Mouse (Mus musculus): ENCODE measurements around the gene Bcor.

The Bcor gene

DNA sequence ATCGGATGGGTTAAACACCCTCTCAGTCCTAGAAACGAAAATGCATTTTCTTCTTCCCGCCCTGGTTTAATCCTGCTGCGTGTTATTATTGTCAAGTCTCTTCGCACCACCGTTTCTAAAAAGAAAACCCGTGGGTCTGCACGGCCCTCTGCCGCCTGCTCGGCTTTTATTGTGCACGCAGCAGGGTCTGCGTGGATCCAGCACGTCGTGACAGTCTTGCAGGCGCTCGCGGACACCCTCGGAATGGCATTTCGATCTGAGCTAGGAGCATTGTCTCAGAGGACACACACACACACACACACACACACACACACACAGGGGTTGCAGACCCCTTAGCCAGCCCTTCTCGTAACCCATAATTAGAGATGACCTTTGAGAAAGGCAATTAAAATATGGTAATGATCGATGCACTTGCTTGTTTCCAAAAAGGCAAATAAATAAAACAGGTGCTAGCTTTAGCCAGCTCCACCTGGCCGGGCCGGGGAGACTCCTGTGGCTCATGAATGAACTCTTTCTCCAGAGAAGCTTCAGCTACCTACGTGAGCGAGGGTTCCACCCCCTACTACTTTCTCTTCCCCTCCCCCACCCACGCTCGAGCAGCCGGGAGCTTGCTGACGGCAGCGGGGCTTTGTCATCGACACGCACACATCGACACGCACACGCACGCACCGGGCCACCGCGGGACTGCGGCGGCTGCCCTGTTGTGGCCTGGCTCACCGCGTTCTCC is 8.7 kb downstream of the Bcor start:
- DNase-seq (ENCODE audit: low spot score), result no peak

DNA sequence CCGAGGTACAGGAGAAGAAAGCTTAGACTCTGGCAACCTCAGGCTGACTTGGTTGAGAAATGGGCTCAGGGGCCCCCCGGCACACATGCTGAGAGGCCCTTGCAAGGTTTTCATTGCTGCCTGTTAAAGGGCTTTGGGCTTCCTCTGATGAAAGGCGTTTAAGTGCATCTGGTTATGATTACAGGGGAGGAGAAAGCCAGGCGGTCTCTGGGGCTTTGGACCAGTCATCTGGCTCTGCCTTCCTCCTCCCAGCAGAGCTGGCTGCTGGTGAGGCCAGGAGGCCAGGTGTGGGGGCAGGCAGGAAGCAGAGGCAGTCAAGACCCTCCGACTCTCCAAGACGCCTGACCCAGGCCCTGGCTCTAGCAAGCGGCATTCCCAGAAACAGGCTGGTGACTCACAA is 9.7 kb downstream of the Bcor start:
- no peak for DNase-seq (ENCODE audit: low spot score)

DNA sequence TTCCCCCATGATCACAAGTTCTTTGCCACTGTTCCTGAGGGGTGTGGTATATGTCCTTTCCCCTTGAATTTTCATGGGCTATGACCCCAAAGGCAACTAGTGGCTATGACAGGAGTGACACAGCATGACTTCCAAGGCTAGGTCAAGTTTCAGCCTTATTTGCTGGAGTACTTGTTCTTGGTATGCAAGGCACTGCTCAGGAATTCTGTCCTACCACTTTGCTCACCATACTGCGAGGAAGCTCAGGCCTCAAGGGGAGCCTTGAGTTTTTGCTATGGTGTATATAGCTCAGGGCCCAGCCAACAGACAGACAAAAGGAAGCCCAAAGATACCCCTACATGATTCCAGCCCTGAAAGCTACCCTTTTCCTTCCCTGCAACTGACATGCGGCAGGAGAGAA is 13.9 kb downstream of the Bcor start:
- no peak for DNase-seq (ENCODE audit: low spot score)

DNA sequence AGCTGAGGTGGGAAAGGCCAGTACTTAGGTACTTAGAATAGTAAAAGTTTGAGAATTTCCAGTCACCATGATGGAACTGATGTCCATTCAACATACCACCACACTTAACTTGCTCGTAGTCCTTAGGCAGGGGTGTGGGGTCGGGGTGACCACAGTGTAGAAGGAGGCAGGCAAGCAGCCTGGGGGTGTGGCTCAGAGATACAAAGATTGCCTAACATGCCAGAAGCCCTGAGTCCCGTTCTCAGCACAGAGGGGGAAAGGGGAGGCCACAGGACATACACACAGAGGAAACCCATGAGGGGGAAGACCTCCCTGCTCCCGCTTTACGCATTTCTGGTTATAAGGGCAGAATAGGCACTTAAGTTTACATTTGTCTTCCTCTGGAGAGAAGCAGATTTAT is 17.3 kb downstream of the Bcor start:
- no peak for DNase-seq (ENCODE audit: low spot score)

DNA sequence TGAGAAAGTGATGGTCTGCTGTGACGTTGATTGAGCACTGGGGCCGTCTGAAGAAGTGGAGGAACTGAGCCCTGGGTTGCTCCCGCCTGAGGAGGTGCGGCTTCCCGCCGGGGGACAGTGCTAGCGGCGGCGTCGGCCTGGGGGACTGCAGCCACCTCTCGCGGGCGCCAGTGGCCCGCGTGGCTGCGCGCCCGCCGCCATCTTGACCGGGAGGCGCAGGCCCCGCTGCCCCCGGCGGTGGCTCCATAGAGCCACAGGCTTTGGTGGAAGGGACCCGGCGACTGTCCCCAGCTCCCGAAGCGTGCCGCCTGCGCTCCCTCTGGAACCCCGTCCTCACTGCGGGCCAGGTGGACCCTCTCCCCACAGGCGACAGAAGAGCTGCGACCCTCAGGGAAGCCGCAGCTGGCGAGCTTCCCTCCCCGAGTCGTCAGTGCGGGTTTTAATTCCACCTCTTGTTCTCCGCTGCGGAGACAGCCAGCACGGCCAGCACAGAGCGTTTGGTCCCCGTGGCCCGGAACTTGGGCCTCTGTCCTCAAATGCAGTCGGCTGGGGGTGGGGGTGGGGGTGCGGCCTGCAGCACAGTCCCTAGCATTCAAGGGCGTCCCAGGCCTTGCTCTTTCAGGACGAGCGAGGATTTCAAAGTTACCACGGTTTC is 19.9 kb downstream of the Bcor start:
- DNase-seq (ENCODE audit: low spot score), result peak; percentile 32

DNA sequence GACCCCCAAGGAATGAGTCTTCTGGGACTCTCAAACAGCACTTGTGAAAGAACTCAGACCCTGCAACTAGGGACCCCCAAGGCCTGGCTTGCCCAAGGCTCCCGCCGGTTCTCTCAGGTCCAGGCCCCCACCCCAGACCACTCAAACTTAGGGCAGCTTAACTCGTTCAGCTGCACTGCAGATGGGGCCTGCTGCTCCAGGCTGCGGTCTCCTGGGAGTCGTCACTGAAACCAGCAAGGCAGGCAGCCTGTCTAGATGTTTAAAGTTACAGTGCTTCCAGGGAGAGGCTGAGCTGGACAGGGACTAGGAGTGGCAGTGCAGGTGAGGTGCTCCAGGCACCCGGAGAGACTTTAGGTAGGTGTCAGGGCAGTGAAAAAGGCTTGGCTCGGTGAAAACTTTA is 21.9 kb downstream of the Bcor start:
- DNase-seq (ENCODE audit: low spot score), result no peak

DNA sequence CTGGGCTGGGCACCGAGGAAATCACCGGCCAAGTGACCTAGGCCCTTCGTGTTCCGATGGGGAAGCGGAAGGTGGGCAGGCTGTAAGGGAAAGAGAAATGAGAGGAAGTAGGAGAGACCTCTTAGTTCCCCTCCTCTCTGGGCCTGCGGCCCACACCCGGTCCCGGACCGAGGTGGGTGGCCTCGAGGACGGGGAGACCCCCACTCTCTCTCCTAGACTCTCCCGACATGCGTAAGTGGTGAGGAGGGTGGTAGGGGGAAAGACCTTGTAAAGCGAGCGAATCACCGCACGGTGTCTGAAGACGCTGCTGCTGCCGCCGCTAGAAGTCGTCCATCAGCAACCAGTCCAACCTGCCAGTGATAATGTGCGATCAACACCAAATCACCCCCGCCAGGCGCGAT is 23.0 kb downstream of the Bcor start:
- no peak for DNase-seq (ENCODE audit: low spot score)

DNA sequence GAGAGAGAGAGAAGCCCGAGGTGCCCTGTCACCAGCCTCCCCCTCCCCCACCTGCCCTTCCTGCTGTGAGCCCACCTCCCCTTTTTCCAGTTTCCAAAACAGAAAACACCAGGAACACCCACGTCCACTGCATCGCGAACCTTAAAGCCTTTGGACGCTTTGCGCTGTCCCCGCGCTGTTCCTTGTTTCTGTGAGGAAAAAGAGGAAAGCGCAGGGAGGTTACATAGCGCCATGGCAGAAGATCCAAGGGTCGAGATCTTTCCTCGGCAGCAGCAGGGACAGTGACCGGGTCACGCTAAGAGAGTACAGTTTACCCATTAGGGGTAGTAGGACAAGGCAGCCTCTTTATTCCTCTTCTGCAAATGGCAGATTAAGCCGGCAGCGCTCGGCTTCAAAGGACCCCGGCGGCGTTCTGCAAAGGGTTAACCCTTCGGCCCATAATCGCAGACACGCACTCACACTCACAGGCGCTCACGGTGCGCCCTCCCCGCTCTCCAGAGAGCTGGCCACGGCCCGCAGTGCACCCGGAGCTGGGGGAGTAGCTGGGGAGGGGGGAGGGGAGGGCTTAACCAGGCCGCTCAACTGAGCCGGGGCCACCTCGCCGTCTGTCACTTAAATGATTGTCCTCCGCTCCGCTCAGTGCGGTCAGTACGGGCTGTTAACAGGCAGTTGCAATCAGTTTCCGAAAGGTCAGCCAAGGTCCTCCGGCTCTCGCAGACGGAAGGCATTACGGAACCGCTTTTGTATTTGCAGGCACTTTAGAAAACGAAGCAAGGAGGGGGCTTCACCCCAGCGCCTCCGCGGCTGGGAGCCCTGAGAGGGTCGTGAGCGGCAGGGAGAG is 23.7 kb downstream of the Bcor start:
- DNase-seq (ENCODE audit: low spot score), result no peak

DNA sequence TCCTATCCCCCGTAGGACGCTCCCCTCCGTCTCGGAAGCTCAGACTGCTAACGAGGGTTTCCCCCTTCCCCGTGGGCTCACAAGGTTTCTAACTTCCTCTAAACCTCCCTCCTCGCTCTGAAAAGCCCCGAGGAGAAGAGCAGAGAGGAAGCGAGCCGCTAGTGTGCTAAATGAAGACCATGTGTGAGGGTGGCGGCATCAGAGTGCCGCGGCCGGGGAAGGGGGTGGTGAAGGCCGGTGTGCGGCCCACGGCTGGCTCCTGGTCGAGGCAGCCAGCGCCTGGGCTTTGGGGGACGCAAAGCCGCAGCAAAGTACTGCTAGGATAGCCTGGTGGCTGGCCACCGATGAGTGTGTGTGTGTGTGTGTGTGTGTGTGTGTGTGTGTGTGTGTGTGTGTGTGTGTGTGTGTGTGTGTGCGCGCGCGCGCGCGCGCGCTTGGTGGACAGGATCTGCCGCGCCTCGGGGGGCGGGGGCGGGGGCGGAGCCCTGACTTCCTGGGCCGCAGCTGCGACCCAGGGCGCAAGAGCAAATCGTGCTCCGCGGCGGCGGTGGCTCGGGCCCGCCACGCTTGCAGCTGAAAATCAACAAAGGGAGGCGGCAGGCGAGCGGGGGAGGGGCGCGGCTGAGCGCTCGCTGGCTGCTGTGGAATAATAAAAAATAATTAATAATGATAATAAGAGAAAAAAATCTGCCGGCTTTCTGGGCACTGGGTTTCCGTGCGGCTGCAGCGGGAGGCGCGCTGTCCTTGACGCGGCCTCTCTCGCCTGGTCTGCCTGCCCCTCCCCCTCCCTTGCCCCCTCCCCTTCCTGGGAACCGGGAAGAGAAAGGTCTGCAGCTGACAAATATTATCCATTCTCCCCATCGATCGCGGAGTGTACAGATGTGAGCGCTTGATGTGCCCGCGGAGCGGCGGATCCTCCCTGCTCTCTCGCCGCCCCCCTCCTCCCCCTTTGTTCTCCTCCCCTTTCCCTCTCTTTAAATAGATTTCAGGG is 24.7 kb downstream of the Bcor start:
- peak; percentile 76 for DNase-seq (ENCODE audit: low spot score)

DNA sequence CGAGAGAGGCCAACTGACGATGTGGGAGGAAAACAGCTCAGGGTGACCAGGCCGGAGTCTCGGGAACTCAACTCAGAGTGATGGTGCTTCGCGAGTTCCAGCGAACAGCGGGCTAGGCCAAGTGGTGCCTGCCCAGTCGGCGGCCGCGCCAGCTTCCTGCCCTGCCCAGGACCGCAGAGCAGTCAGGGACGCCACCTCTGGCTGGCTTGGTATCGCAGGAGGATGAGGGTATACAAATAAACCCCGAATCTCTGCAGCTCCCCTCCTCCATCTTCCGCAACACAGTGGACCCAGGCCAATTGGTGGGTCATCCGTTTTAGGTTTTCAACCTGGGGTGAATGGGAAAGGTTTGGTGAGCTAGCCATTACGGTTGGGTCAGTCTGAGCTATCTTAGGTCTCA is 25.6 kb downstream of the Bcor start:
- peak; percentile 68 for DNase-seq (ENCODE audit: low spot score)

DNA sequence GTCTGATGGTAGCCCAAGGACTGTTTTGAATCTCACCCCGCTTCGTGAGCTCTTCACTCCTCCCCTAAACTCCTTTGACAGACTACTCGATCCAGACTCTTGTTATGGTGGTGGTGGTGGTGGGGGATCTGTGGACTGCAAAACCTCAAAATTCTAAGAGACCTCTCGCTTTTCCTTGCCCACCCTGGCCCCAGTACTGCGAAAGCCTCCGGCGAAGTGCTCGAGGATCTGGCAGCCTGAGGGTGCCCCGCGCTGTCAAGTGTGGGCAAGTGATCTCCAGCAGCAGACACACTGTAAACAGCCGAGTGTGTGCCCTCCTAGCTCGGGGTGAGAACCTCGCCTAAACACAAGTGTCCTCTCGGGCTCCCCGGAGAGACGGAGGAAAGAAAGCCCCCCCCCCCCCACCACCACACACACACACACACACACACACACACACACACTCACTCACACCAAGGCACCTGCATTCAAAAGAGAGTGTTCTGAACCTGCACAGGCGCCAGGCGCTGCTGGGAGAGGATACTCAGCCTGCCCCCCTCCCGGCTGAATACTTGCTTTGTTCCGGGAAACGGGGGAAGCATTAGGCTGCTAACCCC is 26.2 kb downstream of the Bcor start:
- DNase-seq (ENCODE audit: low spot score), result no peak

DNA sequence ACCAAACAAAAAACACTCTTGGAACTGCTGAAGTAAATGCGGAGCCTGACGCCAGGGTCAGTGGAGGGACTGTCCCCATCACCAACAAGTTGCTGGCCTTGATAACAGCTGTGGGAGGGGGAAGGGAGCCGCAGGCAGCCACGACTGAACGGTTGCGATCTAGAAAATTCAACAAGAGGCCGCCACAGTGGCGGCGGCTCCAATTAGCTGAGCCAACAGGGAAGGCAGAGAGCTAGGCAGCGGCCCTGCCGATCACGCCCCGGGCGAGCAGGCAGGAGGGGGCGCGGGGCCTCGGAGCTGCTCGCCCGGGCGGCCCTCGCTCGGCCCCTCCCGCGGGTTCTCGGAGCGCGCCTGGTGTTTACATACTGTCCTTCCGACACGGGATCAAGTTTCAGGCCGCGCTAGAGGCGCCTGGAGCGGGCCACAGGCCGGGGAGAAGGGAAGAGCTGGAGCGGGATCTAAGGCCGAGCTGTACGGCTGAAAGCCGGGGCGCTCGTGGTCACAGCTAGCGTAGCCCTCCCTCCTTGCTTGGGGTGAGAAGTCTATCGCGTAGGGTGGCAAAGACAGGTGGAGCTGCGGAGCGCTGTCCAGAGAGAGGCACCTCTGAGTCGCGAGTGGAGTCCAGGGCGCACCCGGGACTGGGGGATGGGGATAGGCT is 26.8 kb downstream of the Bcor start:
- DNase-seq (ENCODE audit: low spot score), result peak; percentile 69

DNA sequence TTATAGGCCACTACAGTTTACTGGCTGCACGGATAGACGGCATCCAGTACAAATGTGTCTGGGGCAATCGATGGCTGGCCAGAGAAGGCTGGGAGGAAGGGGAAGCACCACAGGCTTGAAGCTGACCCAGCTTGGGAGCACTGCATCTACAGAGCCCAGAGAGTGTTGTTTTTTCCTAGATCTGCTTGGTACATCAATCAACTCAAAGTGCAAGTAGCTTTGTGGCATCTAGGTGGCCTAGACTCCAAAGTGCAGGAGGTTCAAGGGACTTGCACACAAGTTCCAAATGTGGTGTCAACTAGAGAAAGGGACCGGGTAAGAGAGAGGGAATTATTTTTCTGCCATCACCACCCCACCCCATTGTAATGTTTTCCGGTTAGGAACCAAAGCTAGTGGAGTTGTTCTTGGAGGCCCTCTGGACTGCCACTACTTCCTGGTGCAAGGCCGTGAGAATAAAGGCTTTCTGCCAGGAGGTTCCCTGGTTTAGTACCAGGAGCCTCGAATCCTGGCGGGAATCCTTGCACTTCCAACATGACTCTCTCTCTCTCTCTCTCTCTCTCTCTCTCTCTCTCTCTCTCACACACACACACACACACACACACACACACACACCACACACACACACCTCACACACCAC is 27.5 kb downstream of the Bcor start:
- no peak for DNase-seq (ENCODE audit: low spot score)

DNA sequence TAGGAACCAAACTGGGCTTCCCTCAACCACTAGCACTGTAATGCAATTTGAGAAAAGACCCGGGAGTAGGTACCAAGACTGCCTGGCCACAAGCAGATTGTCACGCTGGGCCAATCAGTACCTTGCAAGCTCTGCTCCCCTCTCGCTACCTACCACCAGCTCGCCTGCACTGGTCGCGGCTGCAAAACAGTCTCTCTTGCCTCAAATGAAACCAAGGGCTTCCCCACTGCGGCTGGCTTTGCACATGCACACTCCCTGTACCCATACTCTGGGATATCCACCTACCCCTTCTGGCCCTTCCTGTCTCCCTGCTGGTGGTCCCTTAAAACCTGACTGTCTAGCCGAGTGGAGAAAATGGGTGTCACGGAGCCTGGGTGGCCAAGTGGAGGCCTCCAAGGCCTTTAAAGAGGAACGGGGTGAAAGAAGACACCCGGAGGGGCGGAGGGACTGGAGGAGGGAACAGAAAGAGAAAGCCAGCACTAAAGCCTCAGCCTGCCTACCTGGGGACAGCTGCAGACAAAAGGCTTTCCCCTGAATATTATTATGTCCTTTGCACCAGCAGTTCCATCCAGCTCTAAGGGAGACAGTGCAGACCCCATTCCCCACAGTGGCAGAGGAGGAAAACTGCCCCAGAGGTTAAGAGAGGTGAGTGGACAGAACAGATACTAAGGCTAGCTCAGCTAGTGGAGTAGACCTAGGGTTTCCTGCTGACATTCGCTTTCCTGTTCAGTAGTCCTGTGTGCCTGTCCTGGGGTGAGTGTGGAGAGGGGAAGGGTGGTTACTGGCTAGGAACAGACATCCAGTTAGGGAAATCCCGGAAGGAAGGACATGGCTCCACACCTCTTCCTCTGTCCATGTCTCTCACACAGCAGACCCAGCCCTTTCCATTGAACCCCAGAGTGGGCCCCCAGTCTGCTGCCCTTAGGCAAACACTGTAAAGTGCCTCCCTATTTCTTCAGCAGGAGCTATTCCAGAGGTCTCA is 30.0 kb downstream of the Bcor start:
- no peak for DNase-seq (ENCODE audit: low spot score)

DNA sequence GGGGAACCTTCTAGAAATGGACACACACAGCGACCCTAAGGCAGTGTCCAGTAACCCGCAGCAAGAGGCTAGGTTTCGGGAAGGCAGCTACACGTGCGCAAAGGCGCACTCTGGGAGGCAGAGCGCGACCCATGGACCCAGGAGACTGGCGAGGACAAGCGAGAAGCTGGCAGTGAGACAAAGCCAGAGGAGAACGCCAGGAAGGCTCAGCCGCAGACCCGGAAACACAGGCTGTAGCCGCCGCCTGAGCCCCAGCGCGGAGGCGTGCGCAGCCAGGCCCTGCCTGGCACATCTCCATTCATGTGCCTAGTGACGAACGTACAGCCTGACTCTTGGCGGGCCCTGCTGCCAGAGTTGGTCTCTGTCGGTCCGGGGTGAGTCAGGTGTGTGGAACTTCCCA is 30.9 kb downstream of the Bcor start:
- peak; percentile 53 for DNase-seq (ENCODE audit: low spot score)

DNA sequence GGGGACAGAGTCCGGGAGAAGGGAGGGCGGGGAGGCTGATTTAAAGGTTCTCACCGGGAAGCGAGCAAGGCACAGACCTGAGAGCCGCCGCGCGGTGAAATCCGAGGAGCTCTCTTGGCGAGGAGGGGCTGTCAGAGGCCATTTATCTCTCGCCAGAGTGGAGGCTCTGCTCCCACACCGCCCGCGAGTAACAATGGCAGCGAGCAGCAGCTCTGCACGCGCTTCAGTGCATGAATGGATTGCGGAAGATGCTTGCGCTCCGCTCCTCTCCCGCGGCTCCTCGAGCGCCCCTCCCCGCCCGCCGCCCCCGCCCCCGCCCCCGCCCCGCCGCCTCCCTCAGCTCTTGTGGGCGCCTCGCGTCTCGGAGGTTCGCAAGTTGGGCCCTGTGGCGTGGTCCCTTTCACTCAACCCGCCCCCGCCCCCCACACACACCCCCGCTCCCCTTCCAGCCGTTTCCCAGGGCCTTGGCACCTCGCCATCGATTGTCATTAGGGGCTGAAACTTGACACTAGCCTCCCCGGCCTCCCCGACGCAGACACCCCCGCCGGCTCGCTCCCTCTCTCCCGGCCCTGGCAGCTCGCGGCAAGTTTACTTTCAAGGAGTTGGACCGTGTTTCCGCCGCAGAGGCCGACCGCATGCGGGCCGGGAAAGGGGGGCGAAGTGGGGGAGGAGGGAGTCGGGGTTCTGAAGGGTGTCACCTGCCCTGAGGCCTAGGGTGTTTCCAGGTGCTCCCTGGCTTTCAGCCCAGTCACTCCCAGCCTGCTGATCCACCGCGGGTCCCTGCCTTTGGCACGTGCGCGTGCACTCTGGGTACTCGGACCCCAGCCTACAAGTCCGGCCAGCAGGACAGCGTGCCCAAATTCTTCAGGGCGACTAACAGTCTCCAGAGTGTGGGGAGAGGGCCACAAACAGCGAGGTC is 31.7 kb downstream of the Bcor start:
- DNase-seq (ENCODE audit: low spot score), result peak; percentile 73

DNA sequence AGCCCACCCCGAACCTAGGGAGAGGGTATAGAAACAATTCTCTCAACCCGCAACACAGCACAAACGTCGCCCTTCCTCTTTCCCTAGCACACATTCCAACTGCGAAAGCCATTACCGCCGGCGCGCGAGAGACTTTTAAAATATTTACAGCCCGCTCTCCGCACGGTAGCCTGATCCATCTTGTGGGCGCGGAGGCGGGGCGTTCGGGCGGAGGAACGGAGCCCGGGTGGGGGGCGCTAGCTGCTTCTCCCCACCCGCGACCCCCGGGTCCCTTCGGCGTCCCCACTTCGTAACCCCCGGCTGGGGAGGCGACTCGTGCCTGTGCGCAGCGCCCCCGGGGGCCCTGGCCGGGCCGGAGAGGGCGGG is 32.4 kb downstream of the Bcor start:
- no peak for DNase-seq (ENCODE audit: low spot score)

DNA sequence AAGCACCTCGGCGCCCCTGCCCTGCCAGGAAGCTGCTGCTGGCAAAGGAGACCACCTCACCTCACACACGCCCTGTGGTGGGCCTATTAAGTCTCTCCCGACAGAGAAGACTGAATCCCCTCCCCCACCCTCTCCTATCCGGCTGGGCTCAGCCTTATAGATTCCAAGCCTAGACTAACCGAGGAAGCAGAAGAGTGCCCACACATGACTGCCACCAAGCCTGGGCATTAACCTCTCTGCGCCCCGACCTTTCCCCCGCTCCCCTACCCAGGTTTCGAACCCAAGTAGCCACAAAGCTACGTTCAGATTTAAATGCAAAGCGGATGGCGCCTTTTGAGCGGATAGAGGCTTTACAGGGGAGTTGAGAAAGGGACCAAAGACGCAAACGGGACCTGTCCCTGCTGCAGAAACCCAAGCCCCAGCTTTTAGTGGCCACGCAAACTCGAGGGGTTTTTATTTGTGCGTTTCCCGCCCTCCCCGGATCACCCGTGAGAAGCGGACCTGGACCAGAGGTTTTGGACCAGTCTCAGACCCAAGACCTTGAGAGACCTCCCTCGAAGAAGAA is 33.0 kb downstream of the Bcor start:
- no peak for DNase-seq (ENCODE audit: low spot score)

Measured in ovary, postnatal 36 days (tissue).